Mouse (Mus musculus) testis, adult 2 months (tissue): ENCODE measurements around the gene Ift140.

Experiments
- CTCF ChIP-seq: fragments of 200-500 bp; IDR thresholded peaks from 2 replicates; pipeline ENCODE4 v1.5.1; 2012; ENCODE audit warnings: low read depth, mild to moderate bottlenecking, inconsistent platforms, low read length, moderate library complexity; ENCODE audit not compliant: control insufficient read depth, insufficient read depth, insufficient replicate concordance
- POLR2A ChIP-seq: fragments of 200-500 bp; IDR thresholded peaks from 2 replicates; pipeline ENCODE4 v1.6.1; 2012; ENCODE audit warnings: low read depth, mild to moderate bottlenecking, inconsistent platforms, low read length, moderate library complexity; ENCODE audit not compliant: control insufficient read depth

GRCm38 (mm10) chr17:25045281-25045680, 29.4 kb downstream of the Ift140 start:
- TF ChIP-seq POLR2A (no peak), CTCF (no peak)
